Mouse (Mus musculus) bone marrow macrophage, adult 2 months (primary cell): ENCODE data around the gene Limd1. TPM values are rescaled to one million over a fixed set of nuclear protein-coding genes. Genes with fewer than 3 reads are reported as not detected.

Experiments used
- H3K27ac ChIP-seq: 2 replicates; pipeline ENCODE4 v1.5.1; 2012; ENCODE audit warnings: low read depth, low read length; ENCODE audit not compliant: insufficient read depth
- H3K4me1 ChIP-seq: 2 replicates; pipeline ENCODE4 v1.6.1; 2012; ENCODE audit warnings: low read length; ENCODE audit not compliant: control insufficient read depth, insufficient read depth
- H3K4me3 ChIP-seq: 2 replicates; pipeline ENCODE4 v1.5.1; 2012; ENCODE audit warnings: mild to moderate bottlenecking, low read length, moderate library complexity; ENCODE audit not compliant: insufficient read depth
- CTCF ChIP-seq: IDR thresholded peaks from 2 replicates; pipeline ENCODE4 v1.5.1; 2012; ENCODE audit warnings: low read depth, mild to moderate bottlenecking, low read length, moderate library complexity
- POLR2A ChIP-seq: IDR thresholded peaks from 2 replicates; pipeline ENCODE4 v1.6.1; 2012; ENCODE audit warnings: mild to moderate bottlenecking, low read depth, low read length, borderline replicate concordance
- polyA plus RNA-seq: library from polyadenylated mRNA; stranded (reverse); fragments of >200 nt; gene quantifications from 2 replicates; pipeline ENCODE4 v1.2.4, GENCODE M21; 2012; ENCODE audit not compliant: missing spikeins, insufficient read depth, insufficient read length

Gene Limd1
- polyA plus RNA-seq, 1 experiment = 36.1 TPM

DNA sequence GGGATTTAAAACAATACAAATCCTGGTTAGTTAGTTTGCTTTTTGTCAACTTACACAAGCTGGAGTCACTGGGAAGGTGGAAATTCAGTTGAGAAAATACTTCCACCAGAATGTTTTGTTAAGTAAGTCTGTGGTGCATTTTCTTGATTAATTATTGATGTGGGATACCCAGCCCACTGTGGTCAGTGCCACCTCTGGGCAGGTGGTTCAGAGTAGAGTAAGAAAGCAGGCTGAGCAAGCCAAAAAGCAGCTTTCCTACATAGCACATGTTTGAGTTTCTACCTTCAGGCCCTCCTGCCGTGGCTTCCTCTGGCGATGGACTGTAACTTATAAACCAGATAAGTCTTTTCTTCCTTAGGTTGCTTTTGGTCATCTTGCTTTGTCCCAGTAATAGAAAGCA, 61.3 kb downstream of the Limd1 start:
- Histone ChIP-seq H3K4me3 (no peak overlapping the region), H3K27ac (no peak overlapping the region), H3K4me1 (peaks cover 36% of the 10 kb centered on the region)
- no peak for TF ChIP-seq POLR2A
- no peak for TF ChIP-seq CTCF

DNA sequence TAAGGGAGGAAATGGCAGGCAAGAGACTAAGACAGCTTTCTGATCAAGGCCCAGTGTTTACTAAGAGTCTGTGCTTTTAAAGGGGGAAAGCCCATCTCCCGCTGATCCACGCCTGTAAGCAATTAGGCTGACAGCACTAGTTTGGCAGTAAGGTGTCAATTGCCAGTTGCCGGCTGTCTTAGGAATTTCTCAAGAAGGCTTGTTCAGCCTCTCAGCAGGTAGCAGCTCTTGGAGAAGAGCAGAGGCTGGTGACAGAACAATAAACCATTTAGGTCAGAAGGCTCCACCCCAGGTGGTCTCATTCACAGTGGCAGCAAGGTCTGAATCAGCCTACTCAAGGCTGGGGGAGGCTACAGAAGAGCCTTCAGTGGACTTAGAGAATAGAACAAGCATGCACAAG, 76.1 kb downstream of the Limd1 start:
- Histone ChIP-seq H3K27ac (no peak overlapping the region), H3K4me1 (no peaks in the 10 kb centered on the region), H3K4me3 (no peak overlapping the region)
- no peak for TF ChIP-seq POLR2A
- no peak for TF ChIP-seq CTCF

Other genes starting within 250 kb of the Limd1 start
- 0.75 and 1.4 TPM in 2 replicates for gene Tmem158, start 217.9 kb upstream of the Limd1 start, polyA plus RNA-seq
- 3,425 and 3,732 TPM in 2 replicates for gene Lars2, start 111.8 kb upstream of the Limd1 start, polyA plus RNA-seq
- gene Sacm1l, start 51.1 kb downstream of the Limd1 start, polyA plus RNA-seq = 34.8 and 37.9 TPM in 2 replicates
- gene Slc6a20b, start 153.9 kb downstream of the Limd1 start, polyA plus RNA-seq = 0.12 TPM in 1 of 2 replicates, not detected in the other
- gene Ccr9, start 199.7 kb downstream of the Limd1 start, polyA plus RNA-seq = not detected in 2 replicates
- not detected in 2 replicates for gene Slc6a20a, start 200.2 kb downstream of the Limd1 start, polyA plus RNA-seq
- 34.7 and 37.9 TPM in 2 replicates for gene Lztfl1, start 239.0 kb downstream of the Limd1 start, polyA plus RNA-seq